Mouse (Mus musculus): Measurements from ENCODE around the gene Emp3.

Emp3 gene

GRCm38 (mm10) chr7:45870282-45871058 lies 50.7 kb downstream of the Emp3 start:
- no peak for DNase-seq (ENCODE audit: low spot score in 2 of 2)

GRCm38 (mm10) chr7:45869787-45870186 lies 51.4 kb downstream of the Emp3 start:
- no peak for DNase-seq (ENCODE audit: low spot score in 2 of 2)

- DNase-seq (ENCODE audit: low spot score in 2 of 2): no peak
These were observed 52.0 kb downstream of the Emp3 start for GRCm38 (mm10) chr7:45869107-45869670.
